Mouse (Mus musculus) heart, postnatal 0 days (tissue): ENCODE measurements around the gene Pip4k2a.

ENCODE experiments used
- CTCF ChIP-seq: IDR thresholded peaks from 2 replicates; pipeline ENCODE4 v1.5.1; 2016; ENCODE audit warnings: antibody characterized with exemption, control low read depth, low read depth
- EP300 ChIP-seq: IDR thresholded peaks from 2 replicates; pipeline ENCODE4 v1.6.1; 2016; ENCODE audit warnings: antibody characterized with exemption, low read depth

DNA sequence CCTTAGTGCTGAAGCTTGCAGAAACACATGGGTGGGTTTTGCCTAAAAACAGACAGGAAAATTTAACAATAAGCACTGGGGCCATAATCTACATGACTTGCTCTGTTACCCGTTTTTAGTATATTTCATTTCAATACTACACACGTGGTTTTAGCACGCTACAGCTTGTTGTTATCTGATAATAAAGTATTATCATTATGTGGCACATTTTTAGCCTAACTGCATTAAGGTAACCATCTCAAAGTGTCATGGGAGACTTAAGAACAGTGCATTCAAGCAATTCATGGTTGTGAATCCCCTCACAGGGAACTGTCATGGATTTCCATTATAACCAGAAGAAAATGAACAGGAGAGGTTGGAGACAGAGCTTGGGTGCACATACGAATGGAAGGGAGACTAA, 43.5 kb downstream of the Pip4k2a start:
- TF ChIP-seq EP300 (no peak), CTCF (no peak)
